Mouse (Mus musculus): Measurements from ENCODE around the gene Phgr1.

Gene Phgr1

GRCm38 (mm10) chr2:118751896-118752791, 20.4 kb upstream of the Phgr1 start:
- DNase-seq, result no peak

GRCm38 (mm10) chr2:118752792-118753108, 19.8 kb upstream of the Phgr1 start:
- DNase-seq, result no peak

- no peak for DNase-seq
These were observed 18.4 kb upstream of the Phgr1 start for GRCm38 (mm10) chr2:118754143-118754542.

- DNase-seq, result no peak
These were observed 17.2 kb upstream of the Phgr1 start for GRCm38 (mm10) chr2:118755407-118755806.

- no peak for DNase-seq
These were observed 16.5 kb upstream of the Phgr1 start for GRCm38 (mm10) chr2:118756103-118756502.

GRCm38 (mm10) chr2:118759828-118760227, 12.7 kb upstream of the Phgr1 start:
- DNase-seq, result peak; percentile 58

GRCm38 (mm10) chr2:118760311-118761025, 12.1 kb upstream of the Phgr1 start:
- no peak for DNase-seq

GRCm38 (mm10) chr2:118761358-118761757, 11.2 kb upstream of the Phgr1 start:
- no peak for DNase-seq

- peak; percentile 85 for DNase-seq
These were observed 10.4 kb upstream of the Phgr1 start, which contains the start of gene Ccdc9b for GRCm38 (mm10) chr2:118761906-118762783. Ccdc9b (minus strand) TSS chr2:118762661.

- DNase-seq, result no peak
These were observed 9.8 kb upstream of the Phgr1 start for GRCm38 (mm10) chr2:118762784-118763148.

- no peak for DNase-seq
These were observed 9.1 kb upstream of the Phgr1 start for GRCm38 (mm10) chr2:118763469-118763868.

GRCm38 (mm10) chr2:118764094-118764831, 8.3 kb upstream of the Phgr1 start:
- peak; percentile 59 for DNase-seq

- DNase-seq, result no peak
These were observed 7.7 kb upstream of the Phgr1 start for GRCm38 (mm10) chr2:118764875-118765274.

GRCm38 (mm10) chr2:118766041-118767033, 6.2 kb upstream of the Phgr1 start:
- no peak for DNase-seq

GRCm38 (mm10) chr2:118774536-118774935, 2.0 kb downstream of the Phgr1 start:
- DNase-seq, result no peak

GRCm38 (mm10) chr2:118775396-118775795, 2.8 kb downstream of the Phgr1 start:
- DNase-seq, result no peak

GRCm38 (mm10) chr2:118775846-118776245, 3.3 kb downstream of the Phgr1 start:
- peak; percentile 47 for DNase-seq

- DNase-seq, result no peak
These were observed 3.7 kb downstream of the Phgr1 start for GRCm38 (mm10) chr2:118776295-118776694.

GRCm38 (mm10) chr2:118778418-118778817, 5.8 kb downstream of the Phgr1 start:
- DNase-seq, result no peak

- no peak for DNase-seq
These were observed 6.5 kb downstream of the Phgr1 start for GRCm38 (mm10) chr2:118779065-118779464.
